Mouse (Mus musculus) liver, embryonic 14.5 days (tissue): ENCODE results near the gene Usp27x. TPM values are rescaled to one million over a fixed set of nuclear protein-coding genes. Genes with fewer than 3 reads are reported as not detected.

Experiments used
- ATAC-seq: fragments of 200-750 bp; cut with Nextera tagmentation; 2 replicates; pipeline ENCODE4 v1.8.0; 2017; ENCODE audit warnings: moderate number of reproducible peaks, mild to moderate bottlenecking, moderate library complexity; ENCODE audit not compliant: insufficient read depth
- DNase-seq, 3 experiments: peaks; one replicate each; pipeline ENCODE4 v3.0.0-alpha.2; 2012 to 2013; ENCODE audit warnings: low read depth in 3 of 3, low spot score in 3 of 3
- H3K27ac ChIP-seq: fragments of 300-500 bp; sonication (generic); 2 replicates; pipeline ENCODE4 v1.5.1; 2014; ENCODE audit warnings: moderate library complexity, mild to moderate bottlenecking, control low read depth, inconsistent platforms
- H3K27me3 ChIP-seq: fragments of 300-500 bp; sonication (generic); 2 replicates; pipeline ENCODE4 v1.6.1; 2014; ENCODE audit warnings: mild to moderate bottlenecking, low read length, moderate library complexity; ENCODE audit not compliant: control insufficient read depth, insufficient read depth
- H3K36me3 ChIP-seq: fragments of 300-500 bp; sonication (generic); replicated peaks from 2 replicates; pipeline ENCODE4 v1.6.1; 2014; ENCODE audit warnings: low read depth; ENCODE audit not compliant: control insufficient read depth, insufficient read depth
- H3K4me1 ChIP-seq, 2 experiments: fragments of 200-500 bp in 1 of 2; fragments of 300-500 bp in 1 of 2; sonication (generic) in 1 of 2; replicated peaks; 2 replicates each; pipeline ENCODE4 v1.6.1; 2012 to 2014; ENCODE audit warnings: antibody characterized with exemption in 1 of 2, inconsistent platforms in 1 of 2, low read length in 1 of 2; ENCODE audit not compliant: control insufficient read depth in 2 of 2, insufficient read depth in 2 of 2
- H3K4me2 ChIP-seq: fragments of 300-500 bp; sonication (generic); 2 replicates; pipeline ENCODE4 v1.6.1; 2014; ENCODE audit warnings: low read depth, mild to moderate bottlenecking, control low read depth, moderate library complexity
- H3K4me3 ChIP-seq, 2 experiments: fragments of 200-500 bp in 1 of 2; fragments of 300-500 bp in 1 of 2; sonication (generic) in 1 of 2; 2 replicates each; pipeline ENCODE4 v1.5.1; 2012 to 2014; ENCODE audit warnings: low read depth in 2 of 2, low read length in 2 of 2, mild to moderate bottlenecking in 2 of 2, control low read depth in 1 of 2, inconsistent platforms in 1 of 2, moderate library complexity in 1 of 2; ENCODE audit not compliant: insufficient read depth in 1 of 2
- H3K9ac ChIP-seq: fragments of 300-500 bp; sonication (generic); replicated peaks from 2 replicates; pipeline ENCODE4 v1.6.1; 2014; ENCODE audit warnings: mild to moderate bottlenecking, control low read depth, moderate library complexity
- H3K9me3 ChIP-seq: fragments of 300-500 bp; sonication (generic); 2 replicates; pipeline ENCODE4 v1.6.1; 2016; ENCODE audit warnings: low read length, mixed read lengths; ENCODE audit not compliant: control insufficient read depth
- CTCF ChIP-seq: IDR thresholded peaks from 2 replicates; pipeline ENCODE4 v1.5.1; 2016; ENCODE audit warnings: antibody characterized with exemption, low read depth, control low read depth
- EP300 ChIP-seq: IDR thresholded peaks from 2 replicates; pipeline ENCODE4 v1.6.1; 2016; ENCODE audit warnings: antibody characterized with exemption, low read depth
- WGBS: fragments of 180-500 bp; shearing (Covaris S2); extraction: QIAGEN DNeasy Blood & Tissue Kit; methylation state at CpG from one replicate; pipeline ENCODE4 v1.1.7; 2014; ENCODE audit not compliant: insufficient replicate concordance; 5-methylcytosine and 5-hydroxymethylcytosine counted together
- polyA plus RNA-seq, 2 experiments: library from polyadenylated mRNA; depleted of rRNA in 1 of 2; stranded (reverse) in 1 of 2; unstranded in 1 of 2; fragments of >200 nt; fragmentation: Nextera tagmentation in 1 of 2; extraction: Ambion mirVana in 1 of 2; gene quantifications; 2 replicates each; pipeline versions ENCODE4 v1.2.1 to v1.2.3; 2012 to 2014

The Usp27x gene
- 0.12 and 0.26 TPM in 2 replicates for polyA plus RNA-seq (2012; rRNA removed)
- polyA plus RNA-seq (2014; fragmentation: Nextera tagmentation; extraction: Ambion mirVana): 0.05 TPM in 1 of 2 replicates, not detected in the other

- Histone ChIP-seq H3K9ac (peak within 1 kb of the TSS; percentile 11; the same call in 1 of the 2 replicates), H3K4me1 (0 out of 4 replicates have a peak, but pooled peaks cover 0 to 3% of the 10 kb centered on the region in 2 experiments), H3K27ac (no peak within 1 kb of the TSS), H3K36me3 (no peaks in the 10 kb centered on the region), H3K9me3 (no peaks in the 10 kb centered on the region), H3K4me2 (peak within 1 kb of the TSS; percentile 63), H3K4me3 (peak within 1 kb of the TSS; percentile 50 to 56), H3K27me3 (no peaks in the 10 kb centered on the region)
- WGBS: 17% methylated on average over 42 of the region's 51 CpGs
- peak in 2 of 3 experiments; percentile 20 to 22 for DNase-seq
- peak; percentile 81 for ATAC-seq
- no peak for TF ChIP-seq EP300
- TF ChIP-seq CTCF: peak; percentile 44
These were observed at the start of gene Usp27x for GRCm38 (mm10) chrX:7375716-7376480. TSS of gene Usp27x (minus strand) at chrX:7375830.

GRCm38 (mm10) chrX:7422691-7423111, 47.1 kb upstream of the Usp27x start:
- 14% methylated on average over 26 of the region's 26 CpGs for WGBS
- ATAC-seq: no peak
- peak; percentile 72 for TF ChIP-seq CTCF
- no peak for TF ChIP-seq EP300

GRCm38 (mm10) chrX:7422166-7422565, 46.5 kb upstream of the Usp27x start:
- no peak for ATAC-seq

More at GRCm38 (mm10) chrX:7422691-7423111, 47.1 kb upstream of the Usp27x start:
- DNase-seq: peak; percentile 36 to 44 (median 41)
- Histone ChIP-seq H3K4me3 (peak overlapping the region; percentile 52 to 56), H3K4me2 (peak overlapping the region; percentile 61), H3K27me3 (no peaks in the 10 kb centered on the region), H3K27ac (no peak overlapping the region), H3K9ac (no peak overlapping the region), H3K9me3 (no peaks in the 10 kb centered on the region), H3K4me1 (0 out of 4 replicates have a peak, but pooled peaks cover 0 to 1% of the 10 kb centered on the region in 2 experiments), H3K36me3 (no peaks in the 10 kb centered on the region)

GRCm38 (mm10) chrX:7421016-7421415, 45.4 kb upstream of the Usp27x start:
- Histone ChIP-seq H3K4me1 (0 out of 4 replicates have a peak, but pooled peaks cover 0 to 1% of the 10 kb centered on the region in 2 experiments), H3K4me2 (no peak overlapping the region), H3K9ac (no peak overlapping the region), H3K36me3 (no peaks in the 10 kb centered on the region), H3K27me3 (no peaks in the 10 kb centered on the region), H3K4me3 (no peak overlapping the region), H3K9me3 (no peaks in the 10 kb centered on the region), H3K27ac (no peak overlapping the region)
- peak; percentile 64 to 66 (median 64) for DNase-seq
- no peak for ATAC-seq
- TF ChIP-seq EP300 (no peak), CTCF (peak; percentile 83)
- WGBS: 27% methylated on average over 3 of the region's 3 CpGs

More at GRCm38 (mm10) chrX:7422166-7422565, 46.5 kb upstream of the Usp27x start:
- H3K4me1 ChIP-seq: 0 out of 4 replicates have a peak, but pooled peaks cover 0 to 1% of the 10 kb centered on the region in 2 experiments
- DNase-seq: no peak
- no peaks in the 10 kb centered on the region for H3K27me3 ChIP-seq
- H3K36me3 ChIP-seq: no peaks in the 10 kb centered on the region
- 40% methylated on average over 6 of the region's 6 CpGs for WGBS
- no peaks in the 10 kb centered on the region for H3K9me3 ChIP-seq
- H3K4me2 ChIP-seq: peak overlapping the region; percentile 61
- no peak for TF ChIP-seq CTCF
- no peak for TF ChIP-seq EP300
- H3K27ac ChIP-seq: no peak overlapping the region
- peak overlapping the region; percentile 52 to 56 for H3K4me3 ChIP-seq
- 0 out of 2 replicates have a peak overlapping the region, but pooled peaks have one; percentile 3 for H3K9ac ChIP-seq
